Mouse (Mus musculus) forebrain, embryonic 14.5 days (tissue): ENCODE data around the gene Phf5a. TPM values are rescaled to one million over a fixed set of nuclear protein-coding genes. Genes with fewer than 3 reads are reported as not detected.
A peak's percentile ranks its signal among the peaks of the same experiment; 100 is the strongest.
"Not testable (repeated sequence)": the region's sequence is repeated elsewhere in the genome, so short reads cannot be mapped to it uniquely, and the experiment has no call there.

Source experiments
- ATAC-seq: fragments of 200-750 bp; cut with Nextera tagmentation; 2 replicates; pipeline ENCODE4 v1.8.0; 2017; ENCODE audit warnings: mild to moderate bottlenecking, moderate library complexity
- DNase-seq: peaks from one replicate; pipeline ENCODE4 v3.0.0-alpha.2; 2015; ENCODE audit warnings: low spot score
- H3K27ac ChIP-seq: fragments of 300-500 bp; sonication (generic); 2 replicates; pipeline ENCODE4 v1.5.1; 2014; ENCODE audit warnings: low read depth, mild to moderate bottlenecking, control low read depth, low read length, moderate library complexity
- H3K27me3 ChIP-seq: fragments of 300-500 bp; sonication (generic); replicated peaks from 2 replicates; pipeline ENCODE4 v1.6.1; 2014; ENCODE audit warnings: low read length, control low read depth, mixed read lengths; ENCODE audit not compliant: control insufficient read depth, insufficient read depth
- H3K36me3 ChIP-seq: fragments of 300-500 bp; sonication (generic); 2 replicates; pipeline ENCODE4 v1.6.1; 2014; ENCODE audit warnings: low read length, control low read depth; ENCODE audit not compliant: control insufficient read depth, insufficient read depth
- H3K4me1 ChIP-seq: fragments of 300-500 bp; sonication (generic); 2 replicates; pipeline ENCODE4 v1.6.1; 2014; ENCODE audit warnings: antibody characterized with exemption, low read length, control low read depth; ENCODE audit not compliant: control insufficient read depth, insufficient read depth
- H3K4me2 ChIP-seq: fragments of 300-500 bp; sonication (generic); 2 replicates; pipeline ENCODE4 v1.6.1; 2014; ENCODE audit warnings: mild to moderate bottlenecking, control low read depth, low read length
- H3K4me3 ChIP-seq: fragments of 300-500 bp; sonication (generic); 2 replicates; pipeline ENCODE4 v1.5.1; 2014; ENCODE audit warnings: low read depth, low read length, control low read depth
- H3K9ac ChIP-seq: fragments of 300-500 bp; sonication (generic); 2 replicates; pipeline ENCODE4 v1.6.1; 2014; ENCODE audit warnings: mild to moderate bottlenecking, low read length, control low read depth, moderate library complexity
- H3K9me3 ChIP-seq: fragments of 300-500 bp; sonication (generic); replicated peaks from 2 replicates; pipeline ENCODE4 v1.6.1; 2016; ENCODE audit warnings: low read length, control low read depth, mixed read lengths; ENCODE audit not compliant: control insufficient read depth
- WGBS: fragments of 180-500 bp; shearing (Covaris S2); extraction: QIAGEN DNeasy Blood & Tissue Kit; methylation state at CpG from one replicate; pipeline ENCODE4 v1.1.7; 2014; 5-methylcytosine and 5-hydroxymethylcytosine counted together
- polyA plus RNA-seq: library from polyadenylated mRNA; unstranded; fragments of >200 nt; fragmentation: Nextera tagmentation; extraction: Ambion mirVana; gene quantifications from 2 replicates; pipeline ENCODE4 v1.2.1, GENCODE M21; 2014

Phf5a gene
- polyA plus RNA-seq, 1 experiment from 2014 or later, result 202 TPM

DNA sequence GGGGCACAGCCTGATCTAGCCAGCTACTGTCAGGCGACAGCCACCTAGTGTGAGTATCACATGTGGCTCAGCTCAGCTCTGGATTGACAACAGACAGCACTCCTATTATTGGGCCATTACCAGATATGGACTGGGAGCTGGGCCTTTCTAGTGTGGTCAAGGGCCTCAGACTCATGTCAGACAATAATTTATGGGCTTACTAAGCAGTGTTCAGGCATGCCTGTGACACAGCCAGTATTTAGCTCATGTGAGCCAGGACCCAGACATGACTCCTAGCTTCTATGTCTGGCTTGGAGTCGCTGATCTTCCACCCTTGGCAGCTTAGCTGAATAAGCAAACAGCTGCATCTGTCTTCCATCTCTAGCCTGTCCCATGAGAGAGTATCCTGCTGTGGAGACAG lies 40.8 kb upstream of the Phf5a start:
- H3K4me2 ChIP-seq, result no peak overlapping the region
- no peak overlapping the region for H3K27ac ChIP-seq
- ATAC-seq (no peak), DNase-seq (no peak)
- H3K9ac ChIP-seq, result no peak overlapping the region
- no peaks in the 10 kb centered on the region for H3K4me1 ChIP-seq
- 91% methylated on average over 2 of the region's 2 CpGs for WGBS
- H3K36me3 ChIP-seq, result peaks cover 97% of the 10 kb centered on the region
- no peaks in the 10 kb centered on the region for H3K27me3 ChIP-seq
- H3K9me3 ChIP-seq, result no peaks in the 10 kb centered on the region
- no peak overlapping the region for H3K4me3 ChIP-seq

DNA sequence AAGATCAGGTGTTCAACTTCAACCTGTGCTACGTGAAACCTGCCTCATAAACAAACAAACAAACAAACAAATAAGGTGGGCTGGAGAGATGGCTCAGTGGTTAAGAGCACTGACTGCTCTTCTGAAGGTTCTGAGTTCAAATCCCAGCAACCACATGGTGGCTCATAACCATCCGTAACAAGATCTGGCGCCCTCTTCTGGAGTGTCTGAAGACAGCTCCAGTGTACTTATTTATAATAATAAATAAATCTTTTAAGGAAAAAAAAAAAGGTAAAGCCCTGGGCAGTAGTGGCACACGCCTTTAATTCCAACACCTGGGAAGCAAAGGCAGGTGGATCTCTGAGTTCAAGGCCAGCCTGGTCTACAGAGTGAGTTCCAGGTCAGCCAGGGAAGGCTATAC lies 37.1 kb upstream of the Phf5a start:
- 87% methylated on average over 4 of the region's 4 CpGs for WGBS

DNA sequence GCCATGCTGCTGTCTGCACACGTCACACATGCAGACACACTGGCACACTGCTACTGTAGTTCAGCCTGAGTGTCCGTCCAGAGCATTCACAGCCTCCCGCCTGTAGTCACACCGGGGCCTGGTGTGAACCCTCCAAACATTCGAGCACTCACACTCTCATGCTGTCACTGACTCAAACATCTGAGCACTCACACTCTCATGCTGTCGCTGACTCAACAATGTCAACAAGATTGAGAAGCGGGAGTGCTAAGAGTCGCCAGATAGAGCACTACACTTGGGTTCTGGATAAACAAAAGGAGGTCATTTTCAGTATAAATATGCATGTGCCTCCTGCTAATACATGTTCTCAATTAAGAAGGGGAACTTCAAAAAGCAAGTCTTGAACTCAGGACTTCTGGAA lies 36.2 kb upstream of the Phf5a start:
- Histone ChIP-seq H3K27me3 (no peaks in the 10 kb centered on the region), H3K4me1 (no peaks in the 10 kb centered on the region), H3K4me2 (no peak overlapping the region), H3K4me3 (no peak overlapping the region), H3K27ac (no peak overlapping the region), H3K36me3 (peaks cover 97% of the 10 kb centered on the region), H3K9me3 (no peaks in the 10 kb centered on the region), H3K9ac (no peak overlapping the region)
- DNase-seq (no peak), ATAC-seq (no peak)
- 95% methylated on average over 8 of the region's 8 CpGs for WGBS

More for the DNA sequence above, 37.1 kb upstream of the Phf5a start:
- not testable (repeated sequence) for H3K9me3 ChIP-seq, H3K4me2 ChIP-seq, DNase-seq, H3K4me1 ChIP-seq, ATAC-seq, H3K4me3 ChIP-seq, H3K27ac ChIP-seq, H3K27me3 ChIP-seq, H3K9ac ChIP-seq
- peaks cover 97% of the 10 kb centered on the region for H3K36me3 ChIP-seq

DNA sequence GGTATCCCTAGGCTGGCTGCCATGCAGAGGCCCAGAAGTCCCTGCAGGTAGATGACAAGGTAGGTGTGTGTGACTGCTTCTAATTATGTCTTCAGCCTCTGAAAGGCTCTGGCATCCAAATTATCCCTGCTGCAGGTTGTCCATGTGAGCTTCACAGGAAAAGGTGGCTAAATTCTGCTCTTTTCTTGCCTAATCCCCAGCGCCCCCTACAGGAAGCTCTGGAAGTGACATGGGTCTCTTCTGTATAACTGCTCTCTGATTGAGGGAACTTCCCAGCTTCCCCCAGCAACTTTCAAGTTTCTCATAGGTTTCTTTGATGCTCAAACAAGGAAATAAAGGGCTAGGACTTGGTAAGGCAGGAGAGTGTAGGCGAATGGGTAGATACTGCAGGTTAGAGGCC lies 33.2 kb upstream of the Phf5a start:
- Histone ChIP-seq H3K9me3 (no peaks in the 10 kb centered on the region), H3K4me2 (no peak overlapping the region), H3K36me3 (peaks cover 96% of the 10 kb centered on the region), H3K9ac (no peak overlapping the region), H3K27ac (no peak overlapping the region), H3K4me1 (no peaks in the 10 kb centered on the region), H3K27me3 (no peaks in the 10 kb centered on the region), H3K4me3 (no peak overlapping the region)
- ATAC-seq (no peak), DNase-seq (peak; percentile 76)
- WGBS, result 36% methylated on average over 2 of the region's 2 CpGs

DNA sequence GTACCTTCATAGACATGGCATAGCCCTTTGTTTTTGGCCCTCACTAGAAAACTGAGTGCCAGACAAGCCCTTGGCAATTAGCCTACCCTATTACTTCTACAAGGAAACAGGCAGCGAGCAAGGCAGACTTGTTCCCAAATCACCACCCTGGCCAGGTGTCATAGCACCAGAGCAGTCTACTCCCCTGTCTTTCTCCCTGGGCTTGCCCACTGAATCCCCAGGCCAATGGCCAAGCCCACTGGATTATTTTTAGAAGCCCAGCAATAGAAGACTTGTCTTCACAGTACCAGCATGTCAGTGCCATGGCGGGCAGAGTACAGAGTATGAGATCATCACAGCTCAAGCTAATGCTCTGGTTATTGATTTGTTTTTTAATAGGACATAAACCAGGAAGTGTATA lies 27.0 kb upstream of the Phf5a start:
- ATAC-seq (no peak), DNase-seq (no peak)
- Histone ChIP-seq H3K4me2 (no peak overlapping the region), H3K36me3 (peaks cover 75% of the 10 kb centered on the region), H3K27me3 (no peaks in the 10 kb centered on the region), H3K4me3 (no peak overlapping the region), H3K9ac (no peak overlapping the region), H3K4me1 (no peaks in the 10 kb centered on the region), H3K9me3 (no peaks in the 10 kb centered on the region), H3K27ac (no peak overlapping the region)
- 85% methylated on average over 2 of the region's 2 CpGs for WGBS

DNA sequence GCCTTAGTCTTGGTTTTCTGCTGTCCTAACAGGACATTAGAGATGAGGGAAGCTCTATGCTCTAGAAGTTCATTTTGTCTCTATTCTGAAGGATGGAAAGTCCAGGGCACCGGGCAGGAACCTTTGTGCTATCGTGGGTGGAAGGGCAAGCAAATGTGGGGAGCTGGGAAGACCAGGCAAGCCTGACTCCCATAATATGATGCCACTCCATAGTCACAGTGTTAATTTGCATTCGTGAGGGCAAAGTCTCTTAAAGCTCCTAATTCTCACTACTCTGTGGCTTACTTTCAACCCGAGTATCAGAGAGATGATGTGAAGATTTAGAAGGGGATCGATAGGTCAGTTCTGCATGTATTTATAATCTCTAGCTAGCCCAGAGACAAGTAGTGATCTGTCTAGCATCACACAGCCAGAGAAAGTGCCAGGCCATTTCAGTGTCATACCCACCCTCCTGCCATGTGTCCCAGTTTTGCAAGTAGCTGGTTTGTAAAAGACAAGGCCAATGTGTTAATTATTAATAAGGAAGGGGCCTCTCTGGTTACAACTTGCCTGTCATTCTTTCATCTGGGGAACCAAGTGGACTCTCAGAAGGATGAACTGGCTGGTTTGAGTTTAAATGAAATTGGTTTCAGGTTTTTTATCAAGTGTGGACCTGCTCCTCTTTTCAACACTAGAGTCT lies 26.0 kb upstream of the Phf5a start:
- no peak for DNase-seq
- Histone ChIP-seq H3K27ac (no peak overlapping the region), H3K27me3 (no peaks in the 10 kb centered on the region), H3K9me3 (no peaks in the 10 kb centered on the region), H3K36me3 (peaks cover 66% of the 10 kb centered on the region), H3K4me3 (no peak overlapping the region), H3K4me2 (no peak overlapping the region), H3K9ac (no peak overlapping the region), H3K4me1 (no peaks in the 10 kb centered on the region)
- WGBS, result 92% methylated on average over 5 of the region's 5 CpGs
- ATAC-seq, result no peak

DNA sequence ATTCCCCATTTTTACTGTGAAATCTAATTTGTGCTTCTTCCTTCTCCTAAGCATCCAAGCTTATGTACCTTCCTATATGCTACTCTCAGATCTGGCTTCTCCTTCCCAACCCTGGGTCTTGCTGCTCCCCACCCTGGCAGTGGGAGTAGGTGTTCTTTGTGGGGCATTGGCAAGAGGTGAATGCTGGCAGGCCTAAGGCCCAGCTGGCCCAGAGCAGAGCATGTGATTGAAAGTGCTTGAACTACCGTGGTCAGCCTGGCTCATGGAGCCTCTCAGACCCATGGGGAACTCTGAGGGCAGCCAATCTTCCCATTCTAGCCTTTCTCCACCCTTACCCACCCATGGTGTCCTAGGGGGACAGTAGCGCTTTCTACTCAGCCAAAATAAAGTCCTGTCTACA lies 24.7 kb upstream of the Phf5a start:
- 83% methylated on average over 2 of the region's 2 CpGs for WGBS
- no peaks in the 10 kb centered on the region for H3K9me3 ChIP-seq
- H3K4me1 ChIP-seq, result no peaks in the 10 kb centered on the region
- no peak overlapping the region for H3K27ac ChIP-seq
- no peak overlapping the region for H3K4me3 ChIP-seq
- H3K36me3 ChIP-seq, result peaks cover 64% of the 10 kb centered on the region
- no peak overlapping the region for H3K9ac ChIP-seq
- DNase-seq (no peak), ATAC-seq (no peak)
- H3K4me2 ChIP-seq, result no peak overlapping the region
- no peaks in the 10 kb centered on the region for H3K27me3 ChIP-seq

DNA sequence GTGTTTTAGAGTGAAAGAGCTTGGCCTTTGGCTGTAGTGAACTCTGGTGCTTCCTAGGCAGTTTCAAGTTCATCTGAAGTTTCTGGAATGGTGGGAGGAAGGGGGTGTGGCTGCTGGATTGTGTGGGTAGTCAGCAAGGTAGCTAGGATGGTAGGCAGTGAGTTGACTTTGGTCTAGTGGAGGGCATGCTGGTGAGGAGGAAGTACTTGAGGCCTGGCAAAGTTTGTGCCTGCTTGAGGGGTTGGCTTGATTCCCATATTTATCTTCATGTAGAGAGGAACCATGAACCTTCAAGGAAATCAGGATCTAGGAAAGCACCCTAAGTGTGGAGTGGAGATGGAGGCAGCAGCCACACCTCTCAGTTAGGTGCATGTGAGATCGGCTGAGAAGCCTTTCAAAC lies 22.3 kb upstream of the Phf5a start:
- H3K36me3 ChIP-seq, result peaks cover 70% of the 10 kb centered on the region
- H3K4me1 ChIP-seq, result no peaks in the 10 kb centered on the region
- no peak overlapping the region for H3K4me2 ChIP-seq
- no peaks in the 10 kb centered on the region for H3K9me3 ChIP-seq
- no peak for ATAC-seq
- H3K9ac ChIP-seq, result no peak overlapping the region
- no peak for DNase-seq
- WGBS, result 96% methylated on average over 1 of the region's 1 CpGs
- H3K27me3 ChIP-seq, result no peaks in the 10 kb centered on the region
- no peak overlapping the region for H3K27ac ChIP-seq
- no peak overlapping the region for H3K4me3 ChIP-seq

DNA sequence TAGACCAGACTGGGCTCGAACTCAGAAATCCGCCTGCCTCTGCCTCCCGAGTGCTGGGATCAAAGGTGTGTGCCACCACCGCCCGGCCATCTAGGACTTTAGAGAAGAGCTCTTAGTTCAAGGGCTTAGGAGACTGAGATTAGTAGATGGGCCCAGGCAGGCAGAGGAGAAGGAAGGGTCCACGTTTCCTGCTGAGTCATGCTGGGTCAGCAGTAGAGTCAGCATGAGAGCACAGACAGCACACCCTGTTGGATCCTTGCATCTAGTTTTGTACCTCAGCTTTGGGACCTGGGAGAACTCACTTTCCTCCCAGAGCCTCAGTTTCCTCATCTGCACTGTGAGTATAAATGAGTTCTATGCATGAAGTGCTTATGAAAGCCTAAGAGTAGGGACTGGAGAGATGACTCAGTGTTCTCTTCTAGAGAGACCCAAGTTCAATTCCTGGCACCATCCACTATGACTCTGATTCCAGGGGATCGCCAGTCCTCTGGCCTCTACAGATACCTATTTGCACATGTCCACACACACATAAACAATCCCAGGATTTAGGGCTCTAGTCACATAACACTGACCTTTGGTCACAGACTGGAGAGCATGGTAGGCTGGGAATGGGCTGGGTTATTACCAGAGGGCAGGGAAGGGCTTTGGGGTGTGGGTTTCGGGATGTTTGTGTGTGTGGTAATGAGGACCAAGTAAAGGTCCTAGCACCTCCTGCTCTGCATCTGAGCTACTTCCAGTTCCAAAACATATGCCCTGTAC lies 20.3 kb upstream of the Phf5a start:
- DNase-seq, result no peak
- 93% methylated on average over 8 of the region's 8 CpGs for WGBS
- Histone ChIP-seq H3K9me3 (no peaks in the 10 kb centered on the region), H3K9ac (no peak overlapping the region), H3K4me2 (no peak overlapping the region), H3K4me1 (no peaks in the 10 kb centered on the region), H3K4me3 (no peak overlapping the region), H3K27ac (no peak overlapping the region), H3K36me3 (peaks cover 65% of the 10 kb centered on the region), H3K27me3 (no peaks in the 10 kb centered on the region)
- no peak for ATAC-seq
